In genomic region chr11:94327693-94328643, GRCm38 (mm10) we compare ENCODE assay signal across 8 mouse cellular contexts. TPM values are rescaled to one million over a fixed set of nuclear protein-coding genes. Genes with fewer than 3 reads are reported as not detected.
A peak's percentile ranks its signal among the peaks of the same experiment; 100 is the strongest.
DNase-seq lines count a peak whose midpoint lies in the region; ATAC-seq lines count a peak whose summit lies in the region.

Gene Ankrd40, plus strand, starts transcription at chr11:94328001.

- no peaks in the 10 kb centered on the region for H3K36me3 ChIP-seq in forebrain, embryonic 11.5 days (ENCODE audit: control insufficient read depth, insufficient read depth, low read length)
- H3K36me3 ChIP-seq in heart, embryonic 16.5 days (ENCODE audit: control insufficient read depth, insufficient read depth): no peaks in the 10 kb centered on the region
- no peaks in the 10 kb centered on the region for H3K36me3 ChIP-seq in liver, embryonic 15.5 days (replicated peaks)
- H3K36me3 ChIP-seq in neural tube, embryonic 12.5 days: no peaks in the 10 kb centered on the region

- peak within 1 kb of the TSS; percentile 97 for H3K9ac ChIP-seq in forebrain, embryonic 11.5 days (ENCODE audit: low read length)
- peak within 1 kb of the TSS; percentile 97 for H3K9ac ChIP-seq in heart, embryonic 16.5 days (ENCODE audit: low read length)
- peak within 1 kb of the TSS; percentile 87 for H3K9ac ChIP-seq in liver, embryonic 15.5 days
- peak within 1 kb of the TSS; percentile 93 for H3K9ac ChIP-seq in neural tube, embryonic 12.5 days

- H3K4me3 ChIP-seq in forebrain, embryonic 11.5 days (ENCODE audit: low read depth, low read length): peak within 1 kb of the TSS; percentile 77
- peak within 1 kb of the TSS; percentile 85 for H3K4me3 ChIP-seq in heart, embryonic 16.5 days (ENCODE audit: low read length)
- peak within 1 kb of the TSS; percentile 79 for H3K4me3 ChIP-seq in liver, embryonic 15.5 days (replicated peaks)
- H3K4me3 ChIP-seq in neural tube, embryonic 12.5 days: peak within 1 kb of the TSS; percentile 75

- peak; percentile 85 for ATAC-seq in forebrain, embryonic 11.5 days (replicated peaks; ENCODE audit: low FRiP score)
- peak; percentile 91 for ATAC-seq in heart, embryonic 16.5 days (replicated peaks; ENCODE audit: extremely low read depth, insufficient read depth, low FRiP score)
- ATAC-seq in liver, embryonic 15.5 days (ENCODE audit: insufficient read depth): peak; percentile 87
- peak; percentile 87 for ATAC-seq in neural tube, embryonic 12.5 days (ENCODE audit: low FRiP score, low read depth)

- no peaks in the 10 kb centered on the region for H3K9me3 ChIP-seq in forebrain, embryonic 11.5 days (ENCODE audit: control insufficient read depth, low read length)
- H3K9me3 ChIP-seq in heart, embryonic 16.5 days (replicated peaks; ENCODE audit: control insufficient read depth, low read length): no peaks in the 10 kb centered on the region
- no peaks in the 10 kb centered on the region for H3K9me3 ChIP-seq in liver, embryonic 15.5 days (replicated peaks)
- no peaks in the 10 kb centered on the region for H3K9me3 ChIP-seq in neural tube, embryonic 12.5 days

- H3K27me3 ChIP-seq in forebrain, embryonic 11.5 days (ENCODE audit: control insufficient read depth, insufficient read depth, low read length): no peaks in the 10 kb centered on the region
- H3K27me3 ChIP-seq in heart, embryonic 16.5 days (ENCODE audit: control insufficient read depth, insufficient read depth, low read length): no peaks in the 10 kb centered on the region
- no peaks in the 10 kb centered on the region for H3K27me3 ChIP-seq in liver, embryonic 15.5 days
- H3K27me3 ChIP-seq in neural tube, embryonic 12.5 days (replicated peaks): no peaks in the 10 kb centered on the region

- WGBS in forebrain, embryonic 11.5 days: under 1% methylated on average over 62 of the region's 78 CpGs
- WGBS in heart, embryonic 16.5 days: under 1% methylated on average over 73 of the region's 78 CpGs
- WGBS in liver, embryonic 15.5 days (ENCODE audit: insufficient replicate concordance): under 1% methylated on average over 78 of the region's 78 CpGs
- WGBS in neural tube, embryonic 12.5 days: under 1% methylated on average over 78 of the region's 78 CpGs

- H3K4me2 ChIP-seq in forebrain, embryonic 11.5 days (ENCODE audit: low read depth, low read length, severe bottlenecking): peak within 1 kb of the TSS; percentile 70
- peak within 1 kb of the TSS; percentile 69 for H3K4me2 ChIP-seq in heart, embryonic 16.5 days (ENCODE audit: low read depth, low read length)
- H3K4me2 ChIP-seq in liver, embryonic 15.5 days: peak within 1 kb of the TSS; percentile 93
- H3K4me2 ChIP-seq in neural tube, embryonic 12.5 days (replicated peaks): peak within 1 kb of the TSS; percentile 75

- H3K27ac ChIP-seq in forebrain, embryonic 11.5 days (ENCODE audit: low read depth, low read length): peak within 1 kb of the TSS; percentile 98
- H3K27ac ChIP-seq in heart, embryonic 16.5 days (ENCODE audit: low read length): peak within 1 kb of the TSS; percentile 99
- H3K27ac ChIP-seq in liver, embryonic 15.5 days (replicated peaks): peak within 1 kb of the TSS; percentile 91
- H3K27ac ChIP-seq in neural tube, embryonic 12.5 days: peak within 1 kb of the TSS; percentile 98

- H3K4me1 ChIP-seq in forebrain, embryonic 11.5 days (replicated peaks; ENCODE audit: control insufficient read depth, insufficient read depth, low read length): peaks cover 8% of the 10 kb centered on the region; the same call in 1 of the 2 replicates
- H3K4me1 ChIP-seq in heart, embryonic 16.5 days (ENCODE audit: control insufficient read depth, insufficient read depth, low read length): peaks cover 19% of the 10 kb centered on the region
- peaks cover 60% of the 10 kb centered on the region for H3K4me1 ChIP-seq in liver, embryonic 15.5 days (replicated peaks)
- H3K4me1 ChIP-seq in neural tube, embryonic 12.5 days: peaks cover 21% of the 10 kb centered on the region

- peak; percentile 83 to 84 for DNase-seq in CD8-positive naive resting alpha-beta T cell, adult 2 months (ENCODE audit: low read depth in 2 of 2, low spot score in 2 of 2)
- peak; percentile 77 for DNase-seq in c-Kit-positive CD71-negative TER-119-negative erythroid progenitor cells, embryonic 14.5 days (ENCODE audit: low read depth)
- DNase-seq in forebrain, embryonic 11.5 days (ENCODE audit: low spot score): peak; percentile 96
- DNase-seq in kidney, postnatal 36 days: peak; percentile 95 to 96
- DNase-seq in telencephalon, adult 2 months (ENCODE audit: low read depth, low spot score): peak; percentile 98

RNA-seq across cellular contexts. Expression of gene Ankrd40, which starts in this region (rescaled TPM):
- polyA plus RNA-seq in forebrain, embryonic 11.5 days (2014; fragmentation: Nextera tagmentation; extraction: Ambion mirVana): 24.1 and 25.8 TPM in 2 replicates
- 17.5 and 22.6 TPM in 2 replicates for polyA plus RNA-seq in heart, embryonic 16.5 days (2015; fragmentation: Nextera tagmentation; extraction: Ambion mirVana)
- polyA plus RNA-seq in liver, embryonic 15.5 days (2015; fragmentation: Nextera tagmentation; extraction: Ambion mirVana): 7.4 and 9.0 TPM in 2 replicates
- polyA plus RNA-seq in neural tube, embryonic 12.5 days (2016; fragmentation: Nextera tagmentation; extraction: Ambion mirVana): 31.0 and 36.2 TPM in 2 replicates

Comparison
In these comparisons a context has a peak if more than half of its experiments do, and no peak if none do; other contexts are left out.
1. Peak in every context shown above with its lines: DNase-seq, ATAC-seq, H3K4me3 ChIP-seq and H3K27ac ChIP-seq.